Mouse (Mus musculus): ENCODE results near the gene Foxb1.

GRCm38 (mm10) chr9:69760371-69761301 is at the start of gene Foxb1:
- no peak for TF ChIP-seq CTCF (conservative IDR thresholded peaks at IDR 0.05; ENCODE audit: low read length)
- no peak for TF ChIP-seq NANOG (IDR thresholded peaks at IDR 0.05; ENCODE audit: borderline replicate concordance, low read length)

Data from E14TG2a.4 (cell line).